Mouse (Mus musculus): Measurements from ENCODE around the gene Tuba8.

Gene Tuba8

DNA sequence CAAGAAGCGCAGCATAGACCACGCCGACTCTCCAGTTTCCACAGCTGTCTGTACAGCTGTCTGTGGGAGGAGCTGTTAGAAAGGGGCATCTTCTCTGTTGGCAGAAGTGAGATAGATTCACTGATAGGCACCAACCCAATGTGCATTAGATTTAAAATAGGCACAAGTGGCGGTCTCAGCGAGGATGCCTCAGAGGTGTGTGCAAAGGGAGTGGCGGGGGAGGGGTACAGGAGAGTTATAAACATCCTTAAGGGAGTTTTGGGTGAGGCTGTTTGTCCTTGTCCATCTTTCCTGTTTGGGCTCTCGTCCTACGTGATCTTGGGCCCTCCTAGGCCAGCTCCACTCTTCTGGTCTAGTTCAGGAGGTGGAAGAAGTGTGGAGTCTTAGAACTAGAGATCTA, 17.9 kb downstream of the Tuba8 start:
- no peak for DNase-seq (ENCODE audit: low read depth)

DNA sequence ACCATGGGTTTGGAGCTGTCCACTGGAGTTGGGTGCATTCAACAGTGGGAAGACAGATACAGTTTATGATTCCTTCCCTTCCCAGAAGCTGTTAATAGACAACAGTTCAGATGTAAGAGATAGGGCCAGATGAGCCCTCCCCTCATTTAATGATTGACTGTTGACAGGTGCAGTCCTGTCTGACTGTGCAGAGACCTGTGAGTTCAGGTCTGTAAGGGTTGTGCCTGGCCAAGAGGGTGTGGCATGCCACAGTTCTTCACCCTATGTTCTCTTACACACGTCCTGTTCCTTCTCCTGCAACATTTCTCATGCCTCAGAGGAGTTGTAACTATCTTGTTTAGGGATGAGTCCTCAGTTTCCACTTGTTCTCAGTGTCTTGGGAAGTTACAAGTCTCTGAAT, 22.2 kb downstream of the Tuba8 start:
- DNase-seq (ENCODE audit: low read depth) = no peak

DNA sequence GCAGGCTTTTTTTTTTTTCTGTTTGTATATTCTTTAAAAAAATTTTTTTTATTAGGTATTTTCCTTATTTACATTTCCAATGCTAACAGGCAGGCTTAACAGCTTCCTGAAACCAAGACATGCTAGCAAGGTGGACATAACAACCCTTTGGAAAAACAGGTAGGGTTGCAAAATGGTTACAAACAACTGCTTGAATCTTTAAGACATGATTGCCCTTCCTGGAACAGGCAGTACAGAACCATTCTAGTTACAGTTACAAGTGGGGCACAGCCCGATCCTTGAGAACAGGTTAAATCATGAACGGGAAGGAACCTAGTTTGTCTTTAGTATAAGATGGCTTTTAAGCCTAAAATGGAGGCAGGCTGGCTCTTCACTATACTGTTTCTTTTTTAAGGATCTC, 25.9 kb downstream of the Tuba8 start:
- no peak for DNase-seq (ENCODE audit: low read depth)

DNA sequence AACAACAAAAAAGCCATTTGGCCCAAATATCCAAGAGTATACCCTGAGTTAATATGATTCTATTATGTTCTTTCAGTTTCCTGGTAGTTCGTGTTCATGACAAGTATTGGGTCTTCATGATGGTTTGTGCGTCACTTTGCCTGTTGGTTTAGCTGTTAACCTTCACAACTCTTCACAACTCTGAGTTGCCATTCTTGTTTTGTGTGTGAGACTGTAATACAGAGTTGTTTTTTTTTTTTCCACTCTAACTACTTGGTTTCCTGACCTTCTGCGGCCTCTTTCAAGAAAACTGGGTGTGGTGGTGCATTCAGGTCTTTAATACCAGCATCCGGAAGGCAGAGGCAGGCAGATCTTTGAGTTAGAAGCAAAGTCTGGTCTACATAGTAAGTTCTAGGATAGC, 27.7 kb downstream of the Tuba8 start:
- no peak for DNase-seq (ENCODE audit: low read depth)

DNA sequence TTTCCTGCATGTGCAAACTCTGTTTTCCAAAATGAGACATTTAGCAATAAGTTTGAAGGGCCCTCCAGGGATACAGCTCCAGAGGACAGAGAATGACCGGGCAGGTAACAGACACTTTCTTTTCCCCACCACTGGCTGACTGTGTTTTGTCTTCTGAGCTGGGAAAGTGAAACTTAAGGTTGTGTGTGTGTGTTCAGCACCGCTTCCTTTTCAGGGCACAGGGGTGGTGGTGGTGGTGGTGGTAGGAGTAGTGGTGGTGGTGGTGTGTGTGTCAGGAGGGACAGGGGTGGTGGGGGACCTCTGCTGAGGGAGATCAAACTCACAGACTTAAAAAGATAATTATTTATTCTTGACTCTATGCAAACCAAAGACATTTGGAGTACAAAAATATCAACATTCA, 31.3 kb downstream of the Tuba8 start:
- no peak for DNase-seq (ENCODE audit: low read depth)

DNA sequence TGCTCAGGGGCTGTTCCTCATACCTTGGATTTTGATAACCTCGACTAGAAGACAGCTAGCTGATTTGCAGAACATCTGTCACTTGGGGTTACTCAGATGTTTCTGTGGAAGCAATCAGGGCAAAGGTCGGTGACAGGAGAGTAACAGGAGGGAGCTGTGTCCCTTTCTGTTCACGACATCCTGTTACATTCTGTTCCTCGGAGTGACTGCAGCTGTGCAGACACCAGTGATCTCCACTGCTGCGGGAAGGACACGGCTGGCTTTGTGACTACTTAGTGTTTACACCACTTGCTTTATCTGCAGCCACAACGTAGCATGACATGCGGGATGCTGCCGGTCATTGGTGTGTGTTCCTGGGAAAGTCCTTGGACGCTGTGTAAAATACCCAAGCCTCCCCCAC, 32.7 kb downstream of the Tuba8 start:
- DNase-seq (ENCODE audit: low read depth) = no peak

DNA sequence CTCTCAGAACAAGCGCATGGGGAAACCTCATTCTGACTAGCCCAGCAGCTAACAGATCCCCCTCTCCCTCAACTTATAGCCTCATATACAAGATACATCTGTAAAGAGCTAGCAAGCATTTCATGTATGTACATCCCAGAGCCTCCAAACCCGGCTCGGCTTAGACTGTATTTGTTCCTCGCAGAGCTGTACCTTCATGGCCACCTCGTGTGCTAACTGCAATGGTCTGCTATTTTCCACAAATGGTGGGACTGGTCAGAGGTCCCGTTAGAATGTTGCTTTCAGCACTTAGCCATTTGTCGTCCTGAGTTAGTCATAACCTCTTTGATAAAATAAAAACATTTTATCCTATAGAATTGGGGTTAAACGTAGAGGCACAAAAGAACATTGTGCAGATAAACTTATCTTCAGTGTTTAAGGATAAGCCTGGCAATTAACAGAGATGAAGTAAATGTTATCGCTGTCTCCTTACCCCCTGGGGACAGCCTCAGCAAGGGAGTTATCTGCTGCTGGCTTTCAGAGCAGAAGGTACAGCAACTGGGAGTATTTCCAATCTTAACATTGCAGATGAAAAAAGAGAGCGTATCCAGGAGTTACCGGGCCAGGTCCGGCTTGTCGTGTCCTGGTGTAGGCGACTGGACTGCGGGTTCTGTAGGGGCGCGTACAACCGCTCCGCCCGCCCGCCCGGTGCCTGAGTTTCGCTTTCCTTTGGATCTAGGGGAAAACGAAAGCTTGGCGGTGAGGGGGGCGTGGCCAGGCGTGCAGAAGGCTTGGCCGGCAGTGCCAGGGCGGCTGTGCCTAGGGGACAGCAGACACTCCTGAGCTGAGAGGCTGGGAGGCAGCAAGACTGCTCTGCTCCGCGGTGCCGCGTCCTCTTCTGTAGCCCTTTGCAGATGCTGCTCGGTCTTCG, 34.9 kb downstream of the Tuba8 start, which contains the start of gene Usp18:
Usp18 (plus strand) TSS at position 780 of the 910 bp plus-strand sequence.
- DNase-seq (ENCODE audit: low read depth) = peak; percentile 91

DNA sequence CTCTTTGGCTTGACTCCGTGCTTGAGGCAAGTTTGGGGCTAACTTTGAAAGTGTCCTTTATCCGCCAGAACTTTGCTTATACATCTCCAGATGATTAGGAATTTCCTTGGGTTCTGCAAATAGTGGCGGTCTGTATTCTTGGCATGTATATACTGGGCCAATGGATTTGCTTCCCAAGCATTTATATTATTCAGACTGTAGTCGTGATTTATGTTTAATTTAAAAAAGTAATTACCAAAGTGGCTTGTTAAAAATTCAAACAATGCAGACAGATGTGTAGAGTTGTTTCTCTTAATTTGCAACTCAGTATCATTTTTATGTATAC, 35.5 kb downstream of the Tuba8 start:
- no peak for DNase-seq (ENCODE audit: low read depth)

DNA sequence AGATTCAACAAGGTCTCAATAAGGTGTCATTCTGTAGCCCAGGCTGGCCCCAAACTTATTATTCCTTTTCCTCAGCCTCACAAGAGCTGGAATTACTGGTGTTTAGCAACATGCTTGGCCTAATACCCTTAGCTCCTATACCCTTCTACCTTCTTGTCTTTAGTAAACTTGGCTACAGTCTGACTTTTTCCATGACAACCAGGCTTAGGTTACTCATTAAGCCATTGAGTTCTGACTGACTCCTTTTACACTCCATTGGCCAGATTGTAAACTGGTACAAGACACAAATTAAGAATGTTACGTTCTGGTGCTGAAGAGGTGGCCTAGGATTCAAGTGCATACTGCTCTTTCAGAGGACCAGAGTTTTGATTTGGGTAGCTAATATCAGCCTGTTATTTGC, 39.9 kb downstream of the Tuba8 start:
- no peak for DNase-seq (ENCODE audit: low read depth)

DNA sequence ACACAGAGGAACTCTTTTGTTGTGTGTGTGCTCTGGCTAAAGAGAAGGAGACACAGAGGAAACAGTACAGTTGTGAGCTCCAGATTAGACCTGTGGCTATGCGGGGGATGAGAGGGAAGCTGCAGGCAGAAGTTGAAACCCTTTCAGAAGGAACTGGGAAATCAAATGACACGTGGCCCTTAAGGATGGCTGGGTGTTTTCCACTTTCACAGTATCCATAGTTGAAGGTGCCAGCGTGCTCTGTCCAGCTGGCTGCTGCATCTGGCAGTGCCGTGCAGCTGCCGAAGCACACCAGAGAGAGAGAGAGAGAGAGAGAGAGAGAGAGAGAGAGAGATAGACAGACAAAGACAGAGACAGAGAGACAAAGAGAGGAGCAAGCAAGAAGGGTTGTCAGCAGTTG, 40.8 kb downstream of the Tuba8 start:
- no peak for DNase-seq (ENCODE audit: low read depth)

DNA sequence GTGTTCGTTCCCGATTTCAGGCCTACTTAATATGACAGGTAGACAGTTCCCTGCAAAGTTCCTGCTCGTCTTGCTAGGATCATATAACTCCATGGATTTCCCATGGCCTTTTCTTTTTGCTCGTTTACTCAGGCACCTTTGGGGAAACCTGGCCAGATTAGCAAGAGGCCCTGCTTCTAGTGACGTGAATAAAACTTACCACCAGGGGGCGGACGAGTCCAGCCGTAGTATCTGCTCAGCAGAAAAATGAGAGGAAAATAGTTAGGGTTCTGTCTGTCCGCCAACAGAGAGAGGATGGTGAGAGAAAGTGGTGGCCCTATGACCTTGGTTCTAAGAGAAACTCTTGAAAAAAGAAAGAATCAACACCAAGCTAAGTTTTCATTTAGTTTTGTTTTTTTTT, 50.1 kb downstream of the Tuba8 start:
- DNase-seq (ENCODE audit: low read depth) = peak; percentile 83

DNA sequence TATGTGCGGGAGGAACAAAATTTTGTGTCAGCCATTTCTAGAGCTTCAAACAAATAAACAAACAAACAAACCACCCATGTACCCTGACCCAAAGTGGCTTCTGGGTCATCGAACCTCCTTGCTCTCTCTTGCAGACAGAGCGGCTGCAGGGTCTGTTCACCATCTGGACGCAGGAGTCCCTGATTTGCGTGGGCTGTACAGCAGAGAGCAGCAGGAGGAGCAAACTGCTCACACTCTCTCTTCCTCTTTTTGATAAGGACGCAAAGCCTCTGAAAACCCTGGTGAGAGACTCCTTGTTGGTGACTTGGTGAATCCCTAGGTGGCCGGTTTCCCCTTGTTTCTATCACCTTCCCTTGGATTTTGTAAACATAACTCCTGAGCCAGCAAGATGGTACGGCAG, 50.7 kb downstream of the Tuba8 start:
- no peak for DNase-seq (ENCODE audit: low read depth)

DNA sequence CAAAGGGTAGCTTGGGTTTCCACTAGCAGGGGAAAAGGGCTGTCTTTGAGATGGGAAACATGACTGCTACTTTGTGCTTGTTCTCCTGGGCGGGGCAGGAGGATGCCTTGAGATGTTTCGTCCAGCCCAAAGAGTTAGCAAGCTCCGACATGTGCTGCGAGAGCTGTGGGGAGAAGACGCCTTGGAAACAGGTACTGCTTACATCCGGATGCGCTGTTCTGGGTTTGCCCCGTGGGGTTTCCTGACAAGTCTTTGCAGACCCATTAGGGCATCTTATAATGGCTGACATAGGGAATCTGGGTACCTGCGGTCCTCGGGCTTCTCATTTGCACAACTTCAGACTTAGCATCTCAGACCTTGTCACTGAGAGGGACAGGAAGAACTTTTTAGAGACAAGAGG, 51.5 kb downstream of the Tuba8 start:
- no peak for DNase-seq (ENCODE audit: low read depth)

DNA sequence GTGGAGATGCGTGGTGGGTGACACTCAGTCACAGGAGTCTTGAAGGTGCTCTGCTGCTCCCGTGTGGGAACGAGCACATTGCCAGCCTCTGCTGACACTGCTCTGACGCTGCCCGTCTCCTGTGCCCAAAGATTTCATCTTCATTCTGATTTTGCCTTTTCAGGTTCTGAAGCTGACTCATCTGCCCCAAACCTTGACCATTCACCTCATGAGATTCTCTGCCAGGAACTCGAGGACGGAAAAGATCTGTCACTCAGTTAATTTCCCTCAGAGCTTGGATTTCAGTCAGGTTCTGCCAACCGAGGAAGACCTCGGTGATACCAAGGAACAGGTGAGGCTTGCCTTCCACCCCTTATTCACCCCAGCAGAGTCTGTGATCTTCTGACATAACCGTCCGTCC, 52.0 kb downstream of the Tuba8 start:
- DNase-seq (ENCODE audit: low read depth) = no peak

DNA sequence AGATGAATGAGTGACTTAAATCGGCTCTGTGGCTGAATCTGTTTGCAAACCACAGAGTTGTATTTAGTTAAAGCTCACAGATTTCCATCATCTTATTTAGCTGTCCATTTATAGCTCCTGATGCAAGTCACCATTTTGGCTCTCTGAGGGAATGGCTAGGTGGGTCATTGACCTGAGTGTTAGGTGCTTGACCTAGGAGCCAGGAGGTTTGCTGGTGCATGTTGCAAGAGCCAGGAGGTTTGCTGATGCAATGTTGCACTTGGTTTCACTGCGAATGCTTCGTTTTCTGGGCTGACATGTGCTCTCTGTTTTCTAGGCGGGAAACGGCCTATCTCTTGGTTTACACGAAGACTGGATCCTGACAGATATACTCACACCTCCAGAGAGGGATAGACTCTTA, 59.7 kb downstream of the Tuba8 start:
- no peak for DNase-seq (ENCODE audit: low read depth)

DNA sequence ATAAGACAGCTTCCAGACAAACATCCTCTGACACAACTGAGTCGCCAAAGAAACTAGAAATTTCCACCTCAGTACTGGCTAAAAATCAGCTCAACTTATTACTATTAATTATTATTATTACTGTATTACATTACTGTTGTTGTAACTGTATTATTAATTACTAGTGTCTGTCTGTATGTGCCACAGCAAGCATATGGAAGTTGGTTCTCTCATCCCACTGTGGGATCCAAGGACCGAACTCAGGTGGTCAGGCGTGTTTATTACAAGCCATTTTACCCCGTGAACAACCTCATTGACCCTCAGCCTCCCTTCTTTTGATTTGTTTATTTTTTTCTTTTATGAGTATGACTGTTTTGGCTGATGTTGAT, 61.2 kb downstream of the Tuba8 start:
- DNase-seq (ENCODE audit: low read depth) = no peak

DNA sequence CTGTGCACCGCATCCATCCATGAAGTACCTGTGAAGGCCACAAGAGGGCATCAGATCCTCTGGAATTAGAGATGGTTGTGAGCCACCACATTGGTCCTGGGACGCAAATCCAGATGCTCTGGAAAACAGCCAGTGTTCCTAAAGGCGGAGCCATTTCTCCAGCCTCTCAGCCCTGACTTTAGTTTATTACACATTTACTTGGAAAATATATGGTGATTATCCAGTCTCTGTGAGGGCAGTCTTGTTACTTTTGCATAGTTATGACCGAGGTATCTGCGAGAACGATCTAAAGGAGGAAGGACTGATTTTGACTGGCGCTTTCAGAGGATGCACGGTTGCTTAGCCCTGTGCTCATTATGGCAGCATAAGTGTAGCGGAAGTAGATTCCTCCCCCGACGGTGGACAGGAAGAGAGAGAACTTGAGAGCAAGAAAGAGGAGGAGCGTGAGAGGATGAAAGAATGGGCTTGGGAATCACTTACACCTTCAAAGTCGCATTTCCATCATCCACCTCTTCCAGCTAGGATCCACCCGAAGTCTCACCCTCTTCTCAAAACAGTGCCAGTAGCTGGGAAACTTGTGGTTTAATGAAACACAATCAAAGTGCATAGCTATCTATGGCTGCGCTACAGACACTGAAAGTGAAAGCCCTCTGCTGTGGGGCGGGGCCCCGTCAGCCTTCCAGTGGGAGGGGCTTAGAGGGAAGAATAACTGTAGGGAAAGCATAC, 61.7 kb downstream of the Tuba8 start:
- DNase-seq (ENCODE audit: low read depth) = peak; percentile 97

DNA sequence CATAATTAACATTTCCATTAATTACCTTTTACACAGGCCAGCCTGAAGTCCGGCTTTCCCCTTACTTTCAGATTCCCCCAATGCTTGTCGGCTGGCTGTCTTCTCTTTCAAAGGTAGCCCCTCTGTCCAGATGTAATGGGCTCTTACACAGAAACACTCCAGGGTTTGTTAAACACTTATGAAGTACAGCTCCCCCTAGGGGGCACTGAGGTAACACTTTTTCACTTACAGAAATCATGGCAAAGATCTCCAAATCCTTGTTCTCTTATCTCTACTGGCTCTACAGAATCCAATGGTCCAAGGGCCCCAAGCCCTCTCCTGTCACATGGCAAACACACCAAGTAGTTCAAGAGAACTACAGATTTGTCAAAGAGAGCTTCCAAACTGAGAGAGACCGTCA, 63.9 kb downstream of the Tuba8 start:
- DNase-seq (ENCODE audit: low read depth) = peak; percentile 66
